Mouse (Mus musculus) heart, adult 2 months (tissue): ENCODE data around the gene Rnf215.

Experiments
- CTCF ChIP-seq: fragments of 200-600 bp; IDR thresholded peaks from 2 replicates; pipeline ENCODE4 v1.8.1; 2022; ENCODE audit warnings: antibody characterized with exemption, mild to moderate bottlenecking, moderate library complexity
- POLR2A ChIP-seq: fragments of 200-500 bp; IDR thresholded peaks from 2 replicates; pipeline ENCODE4 v1.6.1; 2011; ENCODE audit warnings: mild to moderate bottlenecking, low read depth, low read length, control low read depth; ENCODE audit not compliant: insufficient read depth

GRCm38 (mm10) chr11:4108691-4109090 is 26.3 kb upstream of the Rnf215 start:
- TF ChIP-seq CTCF (no peak), POLR2A (no peak)
